ENCODE assay signal across 27 mouse cellular contexts in genomic region chr13:107721901-107722300, GRCm38 (mm10).
"Had no signal": no experiment of that assay in that cellular context is flagged by ENCODE, and none has a peak within 500 bp of the region (broad histone marks: within the 10 kb centered on the region; RNA-seq: fewer than 3 reads in every experiment).

No protein-coding gene starts in this region.

- H3K4me3 ChIP-seq: limb, embryonic 10.5 days; limb, embryonic 12.5 days; limb, embryonic 13.5 days; limb, embryonic 15.5 days; liver, embryonic 12.5 days; liver, embryonic 13.5 days; liver, embryonic 15.5 days; lung, embryonic 15.5 days; megakaryocyte, embryonic 14.5 days; midbrain, embryonic 10.5 days; midbrain, embryonic 12.5 days; midbrain, embryonic 13.5 days; midbrain, embryonic 15.5 days; myocyte had no signal

- H3K9me3 ChIP-seq: limb, embryonic 10.5 days; limb, embryonic 12.5 days; limb, embryonic 13.5 days; limb, embryonic 15.5 days; liver, embryonic 12.5 days; liver, embryonic 13.5 days; liver, embryonic 15.5 days; lung, embryonic 15.5 days; megakaryocyte, embryonic 14.5 days; midbrain, embryonic 10.5 days; midbrain, embryonic 12.5 days; midbrain, embryonic 13.5 days; midbrain, embryonic 15.5 days had no signal

- H3K36me3 ChIP-seq: liver, embryonic 13.5 days had no signal

- DNase-seq: left cerebral cortex, postnatal 4 days; liver; liver, embryonic 13.5 days; liver, postnatal 0 days; lung, adult 18-20 months; lung, adult 2 months; lung, embryonic 14.5 days; lung, postnatal 10 days; lung, postnatal 14 days; lung, postnatal 36 days; lung, postnatal 4 days; midbrain, embryonic 14.5 days had no signal

- H3K27ac ChIP-seq: limb, embryonic 10.5 days; limb, embryonic 12.5 days; limb, embryonic 13.5 days; limb, embryonic 15.5 days; liver, embryonic 12.5 days; liver, embryonic 13.5 days; liver, embryonic 14.5 days; liver, embryonic 15.5 days; lung, embryonic 15.5 days; macrophage; midbrain, embryonic 10.5 days; midbrain, embryonic 12.5 days; midbrain, embryonic 13.5 days; midbrain, embryonic 15.5 days had no signal

- H3K27me3 ChIP-seq: limb, embryonic 12.5 days; limb, embryonic 13.5 days; limb, embryonic 15.5 days; liver, embryonic 12.5 days; liver, embryonic 13.5 days; liver, embryonic 15.5 days; lung, embryonic 15.5 days; midbrain, embryonic 12.5 days; midbrain, embryonic 13.5 days; midbrain, embryonic 15.5 days had no signal

- H3K4me1 ChIP-seq: limb, embryonic 10.5 days; limb, embryonic 12.5 days; limb, embryonic 13.5 days; limb, embryonic 15.5 days; liver, embryonic 12.5 days; liver, embryonic 13.5 days; liver, embryonic 15.5 days; lung, embryonic 15.5 days had no signal
